Mouse (Mus musculus): Measurements from ENCODE around the gene Tbc1d7.

Gene Tbc1d7

DNA sequence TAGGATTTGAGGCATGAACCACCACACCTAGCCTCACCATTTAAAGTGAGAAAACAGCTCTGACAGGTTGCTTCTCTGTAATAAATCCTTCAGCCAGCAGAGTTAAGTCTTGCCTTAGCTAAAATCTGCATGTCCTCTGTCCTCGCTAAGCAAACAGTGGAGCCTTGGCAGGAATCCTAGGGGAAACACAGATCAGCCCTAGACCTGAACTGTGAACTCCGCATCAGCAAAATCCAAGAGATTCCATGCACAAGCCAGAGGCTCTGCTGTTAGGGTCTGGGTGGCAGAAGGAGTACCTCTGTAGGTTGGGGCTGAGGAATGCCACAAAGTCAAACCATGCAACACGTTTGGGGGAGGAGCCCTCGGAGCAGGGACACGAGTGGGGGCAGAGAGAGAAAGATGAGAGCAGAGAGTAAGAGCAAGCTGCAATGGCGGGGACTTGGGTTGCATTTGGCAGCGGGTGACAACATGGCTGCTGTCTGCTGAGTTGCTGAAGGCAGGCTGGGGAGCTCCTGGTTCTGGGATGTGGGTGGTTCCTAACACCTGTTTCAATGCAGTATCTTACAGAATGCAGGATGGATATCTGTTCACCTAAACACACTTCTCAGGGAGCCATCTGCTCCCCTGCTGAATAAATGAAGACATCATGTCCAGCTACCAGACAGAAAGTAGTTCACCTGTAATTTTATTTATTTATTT lies 26.4 kb downstream of the Tbc1d7 start:
- no peak for DNase-seq (ENCODE audit: low read depth, low spot score)

- no peak for DNase-seq (ENCODE audit: low read depth, low spot score)
Observed at GRCm38 (mm10) chr13:43134468-43134867, 36.8 kb downstream of the Tbc1d7 start.

DNA sequence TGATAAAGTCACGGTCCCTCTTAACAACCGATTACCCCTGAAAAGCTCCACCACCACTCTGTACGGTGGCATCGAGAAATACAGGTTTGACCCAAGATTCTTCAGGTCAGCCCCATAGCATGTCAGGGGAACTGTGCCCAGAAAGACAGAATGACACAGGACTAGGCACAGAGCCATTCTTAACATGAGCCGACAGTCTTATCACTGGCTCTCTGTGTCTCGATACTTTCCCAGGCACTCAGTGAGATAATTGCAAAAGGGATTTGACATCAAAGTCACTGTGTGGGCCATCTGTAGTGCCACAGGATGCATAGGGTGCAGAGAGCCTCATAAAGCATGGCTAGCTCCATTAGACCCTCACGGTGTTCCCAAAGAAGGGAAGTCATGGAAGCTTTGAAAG lies 37.9 kb downstream of the Tbc1d7 start:
- DNase-seq (ENCODE audit: low read depth, low spot score) = no peak

GRCm38 (mm10) chr13:43132859-43133258 lies 38.4 kb downstream of the Tbc1d7 start:
- DNase-seq (ENCODE audit: low read depth, low spot score) = no peak

DNA sequence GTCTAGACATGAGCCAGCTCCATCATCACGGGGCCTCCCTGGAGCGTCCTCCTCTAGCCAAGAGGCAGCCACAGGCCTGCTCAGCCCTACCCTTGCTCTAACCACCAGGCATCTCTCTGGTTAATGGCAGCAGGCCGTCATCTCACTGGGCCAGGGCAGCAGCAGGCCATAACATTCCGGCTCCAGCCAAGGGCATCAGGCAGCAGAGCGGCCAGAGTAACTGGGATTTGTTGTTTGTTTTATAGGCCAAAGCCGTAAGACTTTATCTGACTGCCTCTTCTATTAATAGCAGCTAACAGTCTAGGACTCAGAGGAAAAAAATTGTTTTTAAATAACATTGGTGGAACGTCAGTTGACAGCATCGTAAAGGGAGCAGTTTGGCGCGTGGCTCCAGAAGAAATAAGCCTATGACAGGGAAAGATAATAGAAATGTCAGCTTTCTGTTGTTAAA lies 39.5 kb downstream of the Tbc1d7 start:
- no peak for DNase-seq (ENCODE audit: low read depth, low spot score)

GRCm38 (mm10) chr13:43130161-43130560 lies 41.1 kb downstream of the Tbc1d7 start:
- DNase-seq (ENCODE audit: low read depth, low spot score) = no peak

GRCm38 (mm10) chr13:43124683-43125074 lies 46.6 kb downstream of the Tbc1d7 start:
- no peak for DNase-seq (ENCODE audit: low read depth, low spot score)

GRCm38 (mm10) chr13:43123895-43124682 lies 47.2 kb downstream of the Tbc1d7 start:
- no peak for DNase-seq (ENCODE audit: low read depth, low spot score)

DNA sequence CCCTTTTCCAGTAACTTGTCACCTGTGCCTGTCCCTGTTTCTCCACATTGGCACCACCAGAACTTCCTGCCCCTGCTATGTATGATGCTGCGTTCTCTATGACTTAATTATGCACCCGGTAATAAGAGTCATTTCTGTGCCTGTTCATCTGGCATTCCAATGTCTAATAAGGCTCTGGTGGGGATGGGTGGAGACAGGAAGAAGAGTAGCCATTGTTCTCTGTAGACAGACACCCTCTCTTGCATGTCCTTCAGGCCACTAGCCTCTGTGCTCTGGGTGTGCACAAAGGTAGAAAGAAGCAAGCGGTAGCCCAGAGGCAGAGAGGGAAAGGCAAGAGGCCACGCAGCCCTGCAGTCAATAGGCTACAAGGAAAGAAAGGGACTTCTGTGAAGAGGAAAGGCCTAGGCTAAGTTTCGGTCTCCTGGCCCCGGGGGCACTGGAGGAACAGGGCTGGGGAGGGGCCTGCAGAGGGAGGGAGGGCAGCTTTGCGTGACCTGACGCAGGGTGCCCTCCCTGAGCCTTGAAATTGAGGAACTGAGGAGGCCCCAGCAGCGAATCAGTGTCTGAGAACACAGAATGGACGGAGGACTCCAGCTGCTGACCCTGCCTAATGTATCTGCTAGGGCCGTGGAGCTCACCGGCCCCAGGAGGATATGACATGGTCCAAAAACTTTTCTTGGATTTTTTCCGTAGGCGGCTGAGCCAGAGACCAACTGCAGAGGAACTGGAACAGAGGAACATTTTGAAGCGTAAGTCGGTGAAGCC lies 48.8 kb downstream of the Tbc1d7 start:
- DNase-seq (ENCODE audit: low read depth, low spot score) = peak; percentile 20

DNA sequence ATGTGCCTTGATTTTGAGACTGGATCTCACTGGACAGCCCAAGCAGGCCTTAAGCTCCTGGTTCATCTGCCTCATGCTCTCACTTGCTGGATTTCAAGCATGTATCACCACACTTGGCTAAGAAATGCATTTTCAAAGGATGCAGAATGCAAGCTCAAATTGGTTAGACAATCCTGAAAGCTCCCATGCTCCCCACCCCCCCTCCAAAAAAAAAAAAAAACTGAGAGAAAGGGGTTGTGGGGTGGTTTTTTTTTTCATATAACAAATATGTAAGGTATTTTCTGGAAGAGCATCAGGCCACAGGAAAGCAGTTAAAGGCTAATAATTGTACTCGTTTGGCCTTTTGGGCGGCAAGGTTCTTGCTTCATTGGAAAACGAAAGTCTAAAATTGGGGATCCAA lies 58.2 kb downstream of the Tbc1d7 start:
- no peak for DNase-seq (ENCODE audit: low read depth, low spot score)

DNA sequence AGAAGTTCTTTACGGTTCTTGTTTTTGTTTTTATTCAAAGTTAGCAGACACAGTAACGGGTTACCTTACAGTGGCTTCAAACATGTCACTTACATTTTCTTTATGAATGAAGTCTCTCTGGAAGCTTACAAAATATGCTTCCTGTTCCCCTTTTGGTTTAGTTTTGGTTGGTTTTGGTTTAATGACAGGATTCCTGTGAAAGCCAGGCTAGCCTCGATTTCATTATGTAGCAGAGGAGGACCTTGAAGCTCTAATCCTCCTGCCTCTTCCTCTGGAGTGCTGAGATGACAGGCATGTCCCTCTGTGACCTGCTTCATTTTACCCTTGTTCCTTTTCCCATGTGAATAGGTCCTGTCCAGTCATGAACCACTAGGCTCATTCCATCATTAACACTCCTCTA lies 58.6 kb downstream of the Tbc1d7 start:
- no peak for DNase-seq (ENCODE audit: low read depth, low spot score)

DNA sequence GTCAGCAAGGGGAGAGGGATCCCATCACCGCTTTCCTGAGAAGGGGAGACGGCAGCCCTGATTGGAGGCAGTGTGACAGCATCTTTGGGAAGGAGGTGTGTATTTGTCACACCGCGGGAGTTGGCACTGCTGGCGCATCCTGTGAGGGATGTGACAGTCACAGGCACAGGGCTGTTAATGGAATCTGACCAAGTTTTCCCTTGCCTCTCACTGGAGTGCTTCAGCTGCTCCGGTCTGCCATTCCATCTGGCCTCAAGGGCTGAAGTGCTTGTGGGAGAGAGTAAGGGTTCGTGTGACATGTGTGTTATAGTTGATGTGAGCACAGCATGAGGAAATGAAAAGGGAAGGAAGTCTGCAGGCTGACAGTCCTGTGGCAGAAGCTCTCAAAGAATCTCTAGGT lies 59.0 kb downstream of the Tbc1d7 start:
- no peak for DNase-seq (ENCODE audit: low read depth, low spot score)

DNA sequence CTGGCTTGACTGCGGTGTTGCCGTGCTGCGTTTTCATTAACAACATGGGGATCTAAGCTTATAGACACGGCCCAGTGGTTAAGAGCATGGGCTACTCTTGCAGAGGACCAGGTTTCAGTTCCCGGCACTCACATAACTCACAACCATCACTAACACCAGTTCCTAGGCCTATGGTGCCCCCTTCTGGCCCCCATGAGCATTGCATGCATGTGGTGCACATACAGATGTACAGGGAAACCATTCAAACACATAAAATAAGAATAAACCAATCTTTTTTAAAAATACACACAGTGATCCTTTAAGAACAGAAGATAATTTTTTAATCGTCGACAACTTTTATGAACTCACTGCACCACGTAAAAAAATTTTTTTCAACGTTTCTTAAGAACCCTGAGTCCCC lies 66.8 kb downstream of the Tbc1d7 start:
- DNase-seq (ENCODE audit: low read depth, low spot score) = peak; percentile 38

DNA sequence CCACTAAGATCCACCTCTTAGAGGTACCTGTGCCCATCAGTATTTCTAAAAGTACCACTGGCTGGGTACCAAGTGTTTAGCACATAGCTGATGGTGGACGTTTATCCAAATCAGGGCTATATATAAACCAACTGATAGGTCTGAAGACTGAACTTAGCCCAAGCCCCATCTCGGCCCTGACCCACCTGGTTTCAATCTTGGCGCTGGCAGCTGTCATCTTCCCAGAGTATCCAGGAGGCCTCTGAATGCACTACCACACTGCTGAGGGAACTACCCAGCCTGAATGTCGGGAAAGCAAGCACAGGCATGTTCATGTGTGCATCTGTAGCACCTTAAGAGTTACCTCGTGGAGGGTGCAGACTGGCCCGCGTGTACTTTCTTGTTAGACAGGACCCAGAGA lies 68.4 kb downstream of the Tbc1d7 start:
- no peak for DNase-seq (ENCODE audit: low read depth, low spot score)
